Mouse (Mus musculus) CD4-positive, CD25-positive, alpha-beta regulatory T cell (primary cell): ENCODE results near the gene Dek. TPM values are rescaled to one million over a fixed set of nuclear protein-coding genes. Genes with fewer than 3 reads are reported as not detected.

Source experiments
- polyA plus RNA-seq: library from polyadenylated mRNA; unstranded; fragments of 100-300 nt; shearing (Covaris generic); gene quantifications from one replicate; pipeline ENCODE4 v1.2.1, GENCODE M21; 2017

The Dek gene
- 171 TPM for polyA plus RNA-seq

GRCm38 (mm10) chr13:47105711-47106579, at the start of gene Dek:
Gene Dek, minus strand, starts transcription at chr13:47106201.

GRCm38 (mm10) chr13:47122537-47123430, 16.8 kb upstream of the Dek start, which contains the start of gene Rnf144b:
Gene Rnf144b, plus strand, starts transcription at chr13:47122656.

GRCm38 (mm10) chr13:47044617-47044947, 61.4 kb downstream of the Dek start, which contains the start of gene Tpmt:
Gene Tpmt, minus strand, starts transcription at chr13:47044737.

DNA sequence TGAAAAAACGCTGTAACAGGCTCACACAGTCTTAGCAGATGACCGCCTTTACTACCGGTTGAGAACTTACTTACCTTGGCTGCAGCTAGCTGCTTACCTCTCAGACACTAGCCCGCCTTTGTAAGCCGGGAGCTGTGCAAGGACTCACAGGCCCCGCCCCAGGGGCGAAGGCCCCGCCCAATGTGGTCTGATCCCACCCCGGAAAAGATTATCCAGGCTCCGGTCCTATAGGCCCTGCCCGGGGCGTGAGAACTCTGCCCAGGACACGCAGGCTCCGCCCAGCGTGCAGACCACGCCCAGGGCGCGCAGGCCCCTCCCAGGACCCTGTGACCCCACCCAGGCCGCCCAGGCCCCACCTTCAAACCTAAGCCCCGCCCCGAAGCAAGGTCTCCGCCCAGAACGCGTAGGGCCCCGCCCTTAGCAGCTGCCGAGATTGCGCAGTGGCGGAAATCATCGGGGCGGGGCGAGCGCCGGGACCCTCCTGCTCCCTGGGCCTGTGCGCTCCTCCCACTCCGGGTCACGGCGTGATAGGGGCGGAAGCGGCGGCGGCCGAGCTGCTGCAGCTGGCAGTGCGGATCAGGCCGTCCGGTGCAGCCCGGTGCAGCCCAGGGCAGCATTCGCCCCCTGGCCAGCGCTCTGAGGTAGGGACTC, 62.8 kb downstream of the Dek start, which contains the start of gene Kdm1b:
Gene Kdm1b, plus strand, starts transcription at position 470 of the 651 bp plus-strand sequence.

Other genes with a start within 250 kb of the Dek start
- gene Kif13a, start 176.3 kb downstream of the Dek start, polyA plus RNA-seq, result 15.2 TPM
- gene Nhlrc1, start 91.4 kb downstream of the Dek start, polyA plus RNA-seq, result 2.6 TPM
- 32.9 TPM for gene Kdm1b, start 62.7 kb downstream of the Dek start, polyA plus RNA-seq
- 7.2 TPM for gene Tpmt, start 61.5 kb downstream of the Dek start, polyA plus RNA-seq
- 0.10 TPM for gene Rnf144b, start 16.5 kb upstream of the Dek start, polyA plus RNA-seq